Mouse (Mus musculus) liver, postnatal 0 days (tissue): ENCODE measurements around the gene Epb41l2. TPM values are rescaled to one million over a fixed set of nuclear protein-coding genes. Genes with fewer than 3 reads are reported as not detected.

Experiments used
- ATAC-seq: fragments of 200-750 bp; cut with Nextera tagmentation; 2 replicates; pipeline ENCODE4 v1.8.0; 2017; ENCODE audit warnings: mild to moderate bottlenecking, moderate library complexity
- DNase-seq: peaks from one replicate; pipeline ENCODE4 v3.0.0-alpha.2; 2016
- H3K27ac ChIP-seq: fragments of 300-500 bp; sonication (generic); 2 replicates; pipeline ENCODE4 v1.5.1; 2014; ENCODE audit warnings: antibody characterized with exemption, moderate library complexity, mild to moderate bottlenecking, low read depth
- H3K27me3 ChIP-seq: fragments of 300-500 bp; sonication (generic); 2 replicates; pipeline ENCODE4 v1.6.1; 2014; ENCODE audit warnings: low read length, control low read depth, mixed read lengths; ENCODE audit not compliant: insufficient read depth
- H3K36me3 ChIP-seq: fragments of 300-500 bp; sonication (generic); replicated peaks from 2 replicates; pipeline ENCODE4 v1.6.1; 2014; ENCODE audit warnings: mild to moderate bottlenecking, control low read depth, low read length, moderate library complexity, mixed read lengths; ENCODE audit not compliant: insufficient read depth
- H3K4me1 ChIP-seq: fragments of 300-500 bp; sonication (generic); 2 replicates; pipeline ENCODE4 v1.6.1; 2014; ENCODE audit warnings: antibody characterized with exemption, mild to moderate bottlenecking, control low read depth; ENCODE audit not compliant: insufficient read depth
- H3K4me2 ChIP-seq: fragments of 300-500 bp; sonication (generic); 2 replicates; pipeline ENCODE4 v1.6.1; 2014; ENCODE audit warnings: low read depth, mild to moderate bottlenecking, low read length, moderate library complexity, mixed read lengths
- H3K4me3 ChIP-seq: fragments of 300-500 bp; sonication (generic); 2 replicates; pipeline ENCODE4 v1.5.1; 2014; ENCODE audit warnings: low read depth, low read length
- H3K9ac ChIP-seq: fragments of 300-500 bp; sonication (generic); replicated peaks from 2 replicates; pipeline ENCODE4 v1.6.1; 2014; ENCODE audit warnings: mild to moderate bottlenecking, moderate library complexity
- H3K9me3 ChIP-seq: fragments of 300-500 bp; sonication (generic); 2 replicates; pipeline ENCODE4 v1.6.1; 2016; ENCODE audit warnings: mild to moderate bottlenecking, control low read depth, low read length, mixed read lengths
- CTCF ChIP-seq: sonication (generic); IDR thresholded peaks from 2 replicates; pipeline ENCODE4 v1.5.1; 2016; ENCODE audit warnings: antibody characterized with exemption, low read depth
- EP300 ChIP-seq: IDR thresholded peaks from 2 replicates; pipeline ENCODE4 v1.6.1; 2016; ENCODE audit warnings: antibody characterized with exemption, low read depth, mild to moderate bottlenecking
- WGBS: fragments of 180-500 bp; shearing (Covaris S2); extraction: QIAGEN DNeasy Blood & Tissue Kit; methylation state at CpG from one replicate; pipeline ENCODE4 v1.1.7; 2014; ENCODE audit not compliant: insufficient replicate concordance; 5-methylcytosine and 5-hydroxymethylcytosine counted together
- polyA plus RNA-seq: library from polyadenylated mRNA; unstranded; fragments of >200 nt; fragmentation: Nextera tagmentation; extraction: Ambion mirVana; gene quantifications from 2 replicates; pipeline ENCODE4 v1.2.1, GENCODE M21; 2015

The Epb41l2 gene
- polyA plus RNA-seq, 1 experiment from 2014 or later: 7.8 TPM

GRCm38 (mm10) chr10:25541097-25541496 lies 181.5 kb downstream of the Epb41l2 start:
- WGBS: 79% methylated on average over 3 of the region's 3 CpGs
- TF ChIP-seq CTCF: no peak
- TF ChIP-seq EP300: no peak

GRCm38 (mm10) chr10:25552936-25553335 lies 193.3 kb downstream of the Epb41l2 start:
- Histone ChIP-seq H3K4me3 (no peak overlapping the region), H3K9me3 (no peaks in the 10 kb centered on the region)

More at GRCm38 (mm10) chr10:25541097-25541496, 181.5 kb downstream of the Epb41l2 start:
- Histone ChIP-seq H3K4me2 (no peak overlapping the region), H3K9ac (no peak overlapping the region), H3K27me3 (no peaks in the 10 kb centered on the region), H3K27ac (no peak overlapping the region), H3K4me3 (no peak overlapping the region), H3K9me3 (no peaks in the 10 kb centered on the region), H3K36me3 (no peaks in the 10 kb centered on the region), H3K4me1 (peaks cover 8% of the 10 kb centered on the region; the same call in 1 of the 2 replicates)
- ATAC-seq (no peak), DNase-seq (no peak)

GRCm38 (mm10) chr10:25571319-25572240 lies 212.0 kb downstream of the Epb41l2 start:
- no peak overlapping the region for H3K4me3 ChIP-seq
- no peaks in the 10 kb centered on the region for H3K4me1 ChIP-seq
- no peak overlapping the region for H3K4me2 ChIP-seq
- no peaks in the 10 kb centered on the region for H3K36me3 ChIP-seq
- no peaks in the 10 kb centered on the region for H3K27me3 ChIP-seq
- TF ChIP-seq EP300 (no peak), CTCF (no peak)
- no peak for DNase-seq
- 76% methylated on average over 9 of the region's 9 CpGs for WGBS
- H3K9ac ChIP-seq: no peak overlapping the region
- H3K9me3 ChIP-seq: no peaks in the 10 kb centered on the region
- ATAC-seq: no peak
- no peak overlapping the region for H3K27ac ChIP-seq

More at GRCm38 (mm10) chr10:25552936-25553335, 193.3 kb downstream of the Epb41l2 start:
- no peak for ATAC-seq
- Histone ChIP-seq H3K27ac (no peak overlapping the region), H3K4me1 (no peaks in the 10 kb centered on the region), H3K9ac (no peak overlapping the region), H3K4me2 (no peak overlapping the region), H3K27me3 (no peaks in the 10 kb centered on the region), H3K36me3 (no peaks in the 10 kb centered on the region)
- WGBS: 66% methylated on average over 4 of the region's 4 CpGs
- DNase-seq: no peak
- no peak for TF ChIP-seq EP300
- TF ChIP-seq CTCF: no peak

Other genes with a start within 250 kb of the Epb41l2 start
- 15.9 and 21.0 TPM in 2 replicates for gene Akap7, start 51.9 kb upstream of the Epb41l2 start, polyA plus RNA-seq
- 64.3 and 73.2 TPM in 2 replicates for gene Smlr1, start 176.5 kb downstream of the Epb41l2 start, polyA plus RNA-seq